Mouse (Mus musculus) midbrain, embryonic 12.5 days (tissue): ENCODE data around the gene Sptb. TPM values are rescaled to one million over a fixed set of nuclear protein-coding genes. Genes with fewer than 3 reads are reported as not detected.

Experiments
- ATAC-seq: fragments of 200-750 bp; cut with Nextera tagmentation; 2 replicates; pipeline ENCODE4 v1.8.0; 2017; ENCODE audit warnings: low read depth, moderate TSS enrichment, moderate library complexity; ENCODE audit not compliant: low FRiP score
- H3K27ac ChIP-seq: fragments of 300-500 bp; sonication (generic); replicated peaks from 2 replicates; pipeline ENCODE4 v1.5.1; 2016; ENCODE audit warnings: mild to moderate bottlenecking
- H3K27me3 ChIP-seq: fragments of 300-500 bp; sonication (generic); 2 replicates; pipeline ENCODE4 v1.6.1; 2016; ENCODE audit warnings: mild to moderate bottlenecking
- H3K36me3 ChIP-seq: fragments of 300-500 bp; sonication (generic); 2 replicates; pipeline ENCODE4 v1.6.1; 2016
- H3K4me1 ChIP-seq: fragments of 300-500 bp; sonication (generic); 2 replicates; pipeline ENCODE4 v1.6.1; 2016
- H3K4me2 ChIP-seq: fragments of 300-500 bp; sonication (generic); replicated peaks from 2 replicates; pipeline ENCODE4 v1.6.1; 2016; ENCODE audit warnings: mild to moderate bottlenecking, moderate library complexity
- H3K4me3 ChIP-seq: fragments of 300-500 bp; sonication (generic); 2 replicates; pipeline ENCODE4 v1.5.1; 2016; ENCODE audit warnings: mild to moderate bottlenecking
- H3K9ac ChIP-seq: fragments of 300-500 bp; sonication (generic); replicated peaks from 2 replicates; pipeline ENCODE4 v1.6.1; 2016; ENCODE audit warnings: mild to moderate bottlenecking, moderate library complexity
- H3K9me3 ChIP-seq: fragments of 300-500 bp; sonication (generic); 2 replicates; pipeline ENCODE4 v1.6.1; 2016; ENCODE audit warnings: mild to moderate bottlenecking
- WGBS: fragments of 180-500 bp; shearing (Covaris S2); methylation state at CpG from one replicate; pipeline ENCODE4 v1.1.7; 2016; 5-methylcytosine and 5-hydroxymethylcytosine counted together
- polyA plus RNA-seq: library from polyadenylated mRNA; unstranded; fragments of >200 nt; fragmentation: Nextera tagmentation; extraction: Ambion mirVana; gene quantifications from 2 replicates; pipeline ENCODE4 v1.2.1, GENCODE M21; 2016

The Sptb gene
- polyA plus RNA-seq, 1 experiment from 2014 or later: 2.4 TPM

DNA sequence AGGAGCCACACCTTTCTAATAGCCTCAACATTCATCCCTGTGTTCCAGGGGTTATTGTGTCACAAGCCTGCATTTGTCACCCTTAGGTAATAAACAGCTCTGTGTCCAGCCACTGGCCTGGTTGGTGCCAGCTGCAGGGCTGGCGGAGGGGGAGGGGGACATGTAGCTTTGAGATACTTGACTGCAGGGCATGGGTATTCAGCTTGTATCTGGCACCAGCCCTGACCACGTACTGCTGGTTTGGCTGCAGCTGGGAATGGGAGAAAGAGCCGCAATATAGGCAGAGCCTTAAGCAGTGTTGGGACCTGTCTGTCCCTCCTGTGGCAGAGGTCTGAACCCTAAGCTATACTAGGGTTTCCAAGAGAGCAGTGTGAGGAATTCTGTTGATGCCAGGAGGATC lies 128.2 kb downstream of the Sptb start:
- 84% methylated on average over 3 of the region's 3 CpGs for WGBS
- H3K9ac ChIP-seq: no peak overlapping the region
- no peaks in the 10 kb centered on the region for H3K36me3 ChIP-seq
- no peak overlapping the region for H3K27ac ChIP-seq
- no peaks in the 10 kb centered on the region for H3K9me3 ChIP-seq
- no peaks in the 10 kb centered on the region for H3K27me3 ChIP-seq
- H3K4me2 ChIP-seq: no peak overlapping the region
- H3K4me1 ChIP-seq: peaks cover 5% of the 10 kb centered on the region; the same call in 1 of the 2 replicates
- H3K4me3 ChIP-seq: no peak overlapping the region
- no peak for ATAC-seq

- H3K4me3 ChIP-seq: no peak overlapping the region
- H3K9me3 ChIP-seq: no peaks in the 10 kb centered on the region
- H3K4me2 ChIP-seq: no peak overlapping the region
- no peak for ATAC-seq
- H3K27ac ChIP-seq: no peak overlapping the region
- no peaks in the 10 kb centered on the region for H3K27me3 ChIP-seq
- 92% methylated on average over 1 of the region's 1 CpGs for WGBS
- no peaks in the 10 kb centered on the region for H3K36me3 ChIP-seq
- no peak overlapping the region for H3K9ac ChIP-seq
- peaks cover 5% of the 10 kb centered on the region; the same call in 1 of the 2 replicates for H3K4me1 ChIP-seq
Observed at GRCm38 (mm10) chr12:76579806-76580205, 130.5 kb downstream of the Sptb start.

GRCm38 (mm10) chr12:76578465-76578864 lies 131.9 kb downstream of the Sptb start:
- WGBS: 74% methylated on average over 2 of the region's 2 CpGs
- Histone ChIP-seq H3K4me2 (no peak overlapping the region), H3K4me3 (no peak overlapping the region), H3K27me3 (no peaks in the 10 kb centered on the region), H3K9ac (no peak overlapping the region), H3K27ac (no peak overlapping the region), H3K36me3 (no peaks in the 10 kb centered on the region), H3K4me1 (peaks cover 5% of the 10 kb centered on the region; the same call in 1 of the 2 replicates), H3K9me3 (no peaks in the 10 kb centered on the region)
- ATAC-seq: no peak

GRCm38 (mm10) chr12:76577858-76578257 lies 132.5 kb downstream of the Sptb start:
- H3K27me3 ChIP-seq: no peaks in the 10 kb centered on the region
- H3K4me3 ChIP-seq: no peak overlapping the region
- peaks cover 2% of the 10 kb centered on the region; the same call in 1 of the 2 replicates for H3K4me1 ChIP-seq
- no peaks in the 10 kb centered on the region for H3K9me3 ChIP-seq
- 93% methylated on average over 16 of the region's 16 CpGs for WGBS
- H3K9ac ChIP-seq: no peak overlapping the region
- no peak overlapping the region for H3K27ac ChIP-seq
- ATAC-seq: no peak
- no peak overlapping the region for H3K4me2 ChIP-seq
- no peaks in the 10 kb centered on the region for H3K36me3 ChIP-seq

- Histone ChIP-seq H3K27me3 (no peaks in the 10 kb centered on the region; the same call in 1 of the 2 replicates), H3K4me3 (no peak overlapping the region), H3K4me1 (no peaks in the 10 kb centered on the region), H3K9me3 (no peaks in the 10 kb centered on the region), H3K27ac (no peak overlapping the region), H3K9ac (no peak overlapping the region), H3K4me2 (no peak overlapping the region), H3K36me3 (no peaks in the 10 kb centered on the region)
- ATAC-seq: no peak
- WGBS: 88% methylated on average over 8 of the region's 8 CpGs
Observed at GRCm38 (mm10) chr12:76576806-76577205, 133.5 kb downstream of the Sptb start.

GRCm38 (mm10) chr12:76576061-76576460 lies 134.3 kb downstream of the Sptb start:
- no peak overlapping the region for H3K27ac ChIP-seq
- no peak for ATAC-seq
- no peak overlapping the region for H3K4me3 ChIP-seq
- H3K4me1 ChIP-seq: no peaks in the 10 kb centered on the region
- no peaks in the 10 kb centered on the region; the same call in 1 of the 2 replicates for H3K27me3 ChIP-seq
- no peak overlapping the region for H3K9ac ChIP-seq
- H3K4me2 ChIP-seq: no peak overlapping the region
- H3K36me3 ChIP-seq: no peaks in the 10 kb centered on the region
- H3K9me3 ChIP-seq: no peaks in the 10 kb centered on the region
- WGBS: 93% methylated on average over 9 of the region's 9 CpGs

GRCm38 (mm10) chr12:76574815-76575214 lies 135.5 kb downstream of the Sptb start:
- H3K9ac ChIP-seq: no peak overlapping the region
- no peak overlapping the region for H3K27ac ChIP-seq
- no peaks in the 10 kb centered on the region; the same call in 1 of the 2 replicates for H3K27me3 ChIP-seq
- no peaks in the 10 kb centered on the region for H3K9me3 ChIP-seq
- ATAC-seq: no peak
- H3K36me3 ChIP-seq: no peaks in the 10 kb centered on the region
- H3K4me3 ChIP-seq: no peak overlapping the region
- no peak overlapping the region for H3K4me2 ChIP-seq
- WGBS: 92% methylated on average over 6 of the region's 6 CpGs
- H3K4me1 ChIP-seq: no peaks in the 10 kb centered on the region

DNA sequence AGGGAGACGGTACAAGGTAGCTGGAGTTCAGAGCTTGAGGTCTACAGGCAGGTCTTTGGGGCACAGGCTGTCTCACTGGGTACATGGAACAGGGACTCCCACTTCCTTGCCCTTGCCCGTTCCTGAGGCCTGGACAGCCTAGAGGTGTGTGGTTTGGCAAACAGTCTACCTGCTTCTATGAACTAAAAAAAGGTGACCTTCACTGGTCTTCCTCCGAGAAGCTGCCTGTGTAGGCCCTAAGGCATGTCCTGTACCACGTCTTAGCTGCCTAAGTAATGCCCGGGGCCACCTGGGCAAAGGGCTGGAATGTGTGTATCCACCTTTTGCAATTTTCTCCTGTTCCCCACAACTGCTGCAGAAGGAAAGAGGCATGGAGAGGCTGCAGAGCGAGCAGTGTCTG lies 137.0 kb downstream of the Sptb start:
- 92% methylated on average over 6 of the region's 6 CpGs for WGBS
- H3K36me3 ChIP-seq: no peaks in the 10 kb centered on the region
- no peak for ATAC-seq
- no peaks in the 10 kb centered on the region for H3K4me1 ChIP-seq
- H3K27ac ChIP-seq: no peak overlapping the region
- H3K9me3 ChIP-seq: no peaks in the 10 kb centered on the region
- H3K9ac ChIP-seq: no peak overlapping the region
- H3K27me3 ChIP-seq: no peaks in the 10 kb centered on the region; the same call in 1 of the 2 replicates
- H3K4me2 ChIP-seq: no peak overlapping the region
- H3K4me3 ChIP-seq: no peak overlapping the region

DNA sequence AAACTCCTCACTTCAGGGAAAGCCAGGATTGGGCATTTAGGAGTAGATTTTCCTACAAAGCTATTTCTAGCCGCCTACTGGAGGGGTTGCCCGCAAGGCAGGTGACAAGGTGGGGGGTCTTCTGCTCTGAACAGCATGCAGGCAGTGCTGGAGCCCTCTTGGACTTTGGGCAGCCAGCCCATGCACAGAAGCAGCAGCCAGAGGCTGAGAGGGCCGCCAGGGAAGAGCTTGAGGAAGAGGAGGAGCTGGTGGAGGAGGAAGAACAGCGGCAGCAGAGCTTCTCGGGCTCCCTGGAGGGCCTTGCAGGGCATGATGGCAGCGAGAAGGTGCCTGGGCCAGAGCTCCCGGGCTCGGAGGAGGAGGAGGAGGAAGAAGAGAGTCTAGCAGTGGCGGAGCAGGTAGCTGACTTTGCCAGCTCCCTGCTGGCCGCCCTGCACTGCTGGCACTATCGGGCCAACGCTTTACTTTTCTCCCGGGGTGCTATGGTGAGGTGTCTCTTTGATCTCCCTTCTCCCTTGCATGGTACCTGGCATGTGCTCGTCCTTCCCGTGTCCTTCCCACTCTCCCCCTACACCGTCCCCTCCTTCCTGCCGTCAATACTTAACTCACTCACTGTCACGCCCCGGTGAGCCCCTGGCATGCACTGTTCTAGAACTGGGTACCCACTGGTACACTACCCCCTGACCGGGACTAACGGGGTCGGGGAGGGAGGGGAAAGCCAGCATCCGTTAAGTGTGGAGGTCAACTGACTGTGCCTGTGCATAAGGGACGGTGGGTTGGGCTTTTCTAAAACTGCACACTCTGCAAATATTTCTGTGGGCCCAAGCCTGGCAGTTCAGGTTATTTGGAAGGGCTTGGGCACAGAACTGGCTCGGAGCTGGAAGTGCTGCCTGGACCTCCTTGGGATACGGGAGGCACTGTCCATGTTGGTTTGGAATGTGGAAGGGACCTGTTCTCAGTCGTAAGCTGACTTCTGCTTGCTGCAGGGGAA lies 137.8 kb downstream of the Sptb start:
- Histone ChIP-seq H3K4me1 (no peaks in the 10 kb centered on the region), H3K9ac (no peak overlapping the region), H3K27me3 (no peaks in the 10 kb centered on the region; the same call in 1 of the 2 replicates), H3K4me2 (no peak overlapping the region), H3K27ac (no peak overlapping the region), H3K4me3 (no peak overlapping the region), H3K36me3 (no peaks in the 10 kb centered on the region), H3K9me3 (no peaks in the 10 kb centered on the region)
- WGBS: 66% methylated on average over 25 of the region's 27 CpGs
- no peak for ATAC-seq

DNA sequence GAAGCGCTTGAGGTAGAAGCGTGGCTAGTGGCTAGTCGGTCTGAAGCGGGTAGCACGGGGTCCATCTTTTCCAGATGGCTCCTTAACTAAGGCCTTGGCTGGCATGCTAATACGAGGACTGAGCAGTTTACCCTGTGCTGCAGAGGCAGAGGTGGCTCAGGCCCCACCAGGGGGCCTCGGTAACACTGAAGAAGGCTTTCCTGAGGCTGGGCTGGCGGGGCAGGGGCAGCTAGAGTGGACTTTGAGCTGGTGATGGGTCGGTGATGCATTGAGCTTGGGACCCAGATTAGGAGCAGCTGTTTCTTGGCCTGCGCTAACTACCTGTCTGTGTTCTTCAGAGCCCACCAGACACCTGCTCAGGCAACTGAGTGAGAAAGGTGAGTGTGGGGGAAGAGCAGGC lies 139.1 kb downstream of the Sptb start:
- H3K9ac ChIP-seq: no peak overlapping the region
- H3K4me1 ChIP-seq: no peaks in the 10 kb centered on the region
- no peaks in the 10 kb centered on the region; the same call in 1 of the 2 replicates for H3K27me3 ChIP-seq
- ATAC-seq: no peak
- H3K27ac ChIP-seq: no peak overlapping the region
- H3K36me3 ChIP-seq: no peaks in the 10 kb centered on the region
- H3K4me2 ChIP-seq: no peak overlapping the region
- H3K4me3 ChIP-seq: no peak overlapping the region
- 76% methylated on average over 10 of the region's 10 CpGs for WGBS
- no peaks in the 10 kb centered on the region for H3K9me3 ChIP-seq

- H3K4me3 ChIP-seq: no peak overlapping the region
- WGBS: 81% methylated on average over 9 of the region's 9 CpGs
- no peak overlapping the region for H3K4me2 ChIP-seq
- no peaks in the 10 kb centered on the region for H3K9me3 ChIP-seq
- no peak for ATAC-seq
- H3K4me1 ChIP-seq: no peaks in the 10 kb centered on the region
- no peaks in the 10 kb centered on the region; the same call in 1 of the 2 replicates for H3K27me3 ChIP-seq
- no peaks in the 10 kb centered on the region for H3K36me3 ChIP-seq
- no peak overlapping the region for H3K27ac ChIP-seq
- no peak overlapping the region for H3K9ac ChIP-seq
Observed at GRCm38 (mm10) chr12:76570221-76570940, 140.0 kb downstream of the Sptb start.

GRCm38 (mm10) chr12:76566284-76566683 lies 144.1 kb downstream of the Sptb start:
- Histone ChIP-seq H3K9ac (no peak overlapping the region), H3K4me3 (no peak overlapping the region), H3K4me1 (no peaks in the 10 kb centered on the region), H3K27ac (no peak overlapping the region), H3K27me3 (no peaks in the 10 kb centered on the region), H3K9me3 (no peaks in the 10 kb centered on the region), H3K36me3 (no peaks in the 10 kb centered on the region), H3K4me2 (no peak overlapping the region)
- WGBS: 90% methylated on average over 10 of the region's 10 CpGs
- no peak for ATAC-seq
